Mouse (Mus musculus): ENCODE measurements around the gene Csf2. TPM values are rescaled to one million over a fixed set of nuclear protein-coding genes. Genes with fewer than 3 reads are reported as not detected.

Gene Csf2
- polyA plus RNA-seq, 1 experiment = not detected

GRCm38 (mm10) chr11:54219903-54220740 lies 29.3 kb downstream of the Csf2 start:
- Histone ChIP-seq H3K4me1 (ENCODE audit: control insufficient read depth, insufficient read depth, low read length) (no peaks in the 10 kb centered on the region), H3K4me3 (ENCODE audit: insufficient read depth, low read depth, low read length) (no peak overlapping the region), H3K27ac (ENCODE audit: insufficient read depth, low read depth, low read length) (no peak overlapping the region)
- no peak for TF ChIP-seq CTCF (IDR thresholded peaks at IDR 0.05; ENCODE audit: insufficient read depth, low read depth, low read length)
- no peak for TF ChIP-seq POLR2A (IDR thresholded peaks at IDR 0.05; ENCODE audit: insufficient read depth, low read depth, low read length)
- WGBS = 84% methylated on average over 6 of the region's 6 CpGs

DNA sequence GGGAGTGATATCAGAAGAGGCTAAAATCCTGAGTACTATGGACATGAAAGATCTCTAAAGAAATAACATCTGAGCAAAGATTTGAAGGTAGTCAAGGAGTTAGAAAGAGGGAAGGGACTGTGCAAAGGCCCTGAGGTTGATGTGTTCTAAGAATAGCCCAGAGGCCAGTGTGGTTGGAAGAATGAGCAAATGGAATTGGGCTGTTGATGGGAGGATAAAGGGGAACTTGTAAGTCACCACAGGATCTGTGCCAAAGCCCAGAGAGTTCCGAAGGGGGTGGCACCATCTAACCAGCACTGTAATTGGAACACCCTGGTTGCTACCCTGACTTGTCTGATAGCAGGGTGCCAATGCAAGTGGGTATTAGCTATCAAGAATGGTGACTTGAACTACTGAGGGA lies 30.3 kb downstream of the Csf2 start:
- TF ChIP-seq POLR2A (IDR thresholded peaks at IDR 0.05; ENCODE audit: insufficient read depth, low read depth, low read length) = no peak
- TF ChIP-seq CTCF (IDR thresholded peaks at IDR 0.05; ENCODE audit: insufficient read depth, low read depth, low read length) = no peak

GRCm38 (mm10) chr11:54217384-54217783 lies 32.1 kb downstream of the Csf2 start:
- no peak overlapping the region for H3K4me3 ChIP-seq (ENCODE audit: insufficient read depth, low read depth, low read length)
- TF ChIP-seq CTCF (IDR thresholded peaks at IDR 0.05; ENCODE audit: insufficient read depth, low read depth, low read length) = no peak
- TF ChIP-seq POLR2A (IDR thresholded peaks at IDR 0.05; ENCODE audit: insufficient read depth, low read depth, low read length) = no peak

More for the DNA sequence above, 30.3 kb downstream of the Csf2 start:
- H3K4me1 ChIP-seq (ENCODE audit: control insufficient read depth, insufficient read depth, low read length) = peaks cover 5% of the 10 kb centered on the region
- no peak overlapping the region for H3K27ac ChIP-seq (ENCODE audit: insufficient read depth, low read depth, low read length)
- no peak overlapping the region for H3K4me3 ChIP-seq (ENCODE audit: insufficient read depth, low read depth, low read length)
- 50% methylated on average over 1 of the region's 1 CpGs for WGBS

DNA sequence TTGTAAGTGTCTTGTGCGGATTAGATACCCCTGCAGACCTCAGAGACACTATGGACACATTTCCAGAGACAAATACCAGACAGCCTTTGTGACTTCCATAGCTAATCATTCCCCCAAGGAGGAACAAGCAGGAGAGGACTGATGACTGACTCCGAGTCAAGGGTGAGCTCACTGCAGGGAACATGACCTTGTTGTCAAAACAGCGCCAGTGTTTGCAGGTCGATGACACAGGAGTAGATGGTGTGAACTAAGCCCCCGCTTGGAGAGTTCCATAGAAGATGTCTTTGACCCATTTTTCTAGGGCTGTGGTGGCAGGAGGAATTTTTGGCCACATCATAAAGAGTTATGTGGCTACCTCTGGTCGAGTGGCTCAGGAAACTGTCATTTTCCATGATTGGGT lies 33.4 kb downstream of the Csf2 start:
- no peak for TF ChIP-seq POLR2A (IDR thresholded peaks at IDR 0.05; ENCODE audit: insufficient read depth, low read depth, low read length)
- TF ChIP-seq CTCF (IDR thresholded peaks at IDR 0.05; ENCODE audit: insufficient read depth, low read depth, low read length) = no peak
- peaks cover 8% of the 10 kb centered on the region for H3K4me1 ChIP-seq (ENCODE audit: control insufficient read depth, insufficient read depth, low read length)
- H3K27ac ChIP-seq (ENCODE audit: insufficient read depth, low read depth, low read length) = no peak overlapping the region
- H3K4me3 ChIP-seq (ENCODE audit: insufficient read depth, low read depth, low read length) = no peak overlapping the region
- WGBS = 88% methylated on average over 6 of the region's 6 CpGs

More at GRCm38 (mm10) chr11:54217384-54217783, 32.1 kb downstream of the Csf2 start:
- Histone ChIP-seq H3K4me1 (ENCODE audit: control insufficient read depth, insufficient read depth, low read length) (peaks cover 8% of the 10 kb centered on the region), H3K27ac (ENCODE audit: insufficient read depth, low read depth, low read length) (no peak overlapping the region)
- WGBS = 59% methylated on average over 7 of the region's 7 CpGs

GRCm38 (mm10) chr11:54214499-54215443 lies 34.7 kb downstream of the Csf2 start:
- peaks cover 8% of the 10 kb centered on the region for H3K4me1 ChIP-seq (ENCODE audit: control insufficient read depth, insufficient read depth, low read length)
- no peak overlapping the region for H3K4me3 ChIP-seq (ENCODE audit: insufficient read depth, low read depth, low read length)
- no peak for TF ChIP-seq CTCF (IDR thresholded peaks at IDR 0.05; ENCODE audit: insufficient read depth, low read depth, low read length)
- TF ChIP-seq POLR2A (IDR thresholded peaks at IDR 0.05; ENCODE audit: insufficient read depth, low read depth, low read length) = no peak
- H3K27ac ChIP-seq (ENCODE audit: insufficient read depth, low read depth, low read length) = 0 out of 2 replicates have a peak overlapping the region, but pooled peaks have one; percentile 28
- 47% methylated on average over 9 of the region's 9 CpGs for WGBS

- TF ChIP-seq POLR2A (IDR thresholded peaks at IDR 0.05; ENCODE audit: insufficient read depth, low read depth, low read length) (no peak), CTCF (IDR thresholded peaks at IDR 0.05; ENCODE audit: insufficient read depth, low read depth, low read length) (no peak)
- Histone ChIP-seq H3K27ac (ENCODE audit: insufficient read depth, low read depth, low read length) (no peak overlapping the region), H3K4me1 (ENCODE audit: control insufficient read depth, insufficient read depth, low read length) (peaks cover 8% of the 10 kb centered on the region), H3K4me3 (ENCODE audit: insufficient read depth, low read depth, low read length) (no peak overlapping the region)
- 93% methylated on average over 5 of the region's 5 CpGs for WGBS
These were observed 35.8 kb downstream of the Csf2 start for GRCm38 (mm10) chr11:54213631-54214030.

GRCm38 (mm10) chr11:54206993-54207392 lies 42.5 kb downstream of the Csf2 start:
- no peak overlapping the region for H3K4me3 ChIP-seq (ENCODE audit: insufficient read depth, low read depth, low read length)
- 83% methylated on average over 5 of the region's 5 CpGs for WGBS
- H3K4me1 ChIP-seq (ENCODE audit: control insufficient read depth, insufficient read depth, low read length) = no peaks in the 10 kb centered on the region
- H3K27ac ChIP-seq (ENCODE audit: insufficient read depth, low read depth, low read length) = no peak overlapping the region
- no peak for TF ChIP-seq POLR2A (IDR thresholded peaks at IDR 0.05; ENCODE audit: insufficient read depth, low read depth, low read length)

- 85% methylated on average over 6 of the region's 6 CpGs for WGBS
- H3K27ac ChIP-seq (ENCODE audit: insufficient read depth, low read depth, low read length) = no peak overlapping the region
- no peak for TF ChIP-seq CTCF (IDR thresholded peaks at IDR 0.05; ENCODE audit: insufficient read depth, low read depth, low read length)
- no peak for TF ChIP-seq POLR2A (IDR thresholded peaks at IDR 0.05; ENCODE audit: insufficient read depth, low read depth, low read length)
These were observed 44.1 kb downstream of the Csf2 start for GRCm38 (mm10) chr11:54205366-54205765.

DNA sequence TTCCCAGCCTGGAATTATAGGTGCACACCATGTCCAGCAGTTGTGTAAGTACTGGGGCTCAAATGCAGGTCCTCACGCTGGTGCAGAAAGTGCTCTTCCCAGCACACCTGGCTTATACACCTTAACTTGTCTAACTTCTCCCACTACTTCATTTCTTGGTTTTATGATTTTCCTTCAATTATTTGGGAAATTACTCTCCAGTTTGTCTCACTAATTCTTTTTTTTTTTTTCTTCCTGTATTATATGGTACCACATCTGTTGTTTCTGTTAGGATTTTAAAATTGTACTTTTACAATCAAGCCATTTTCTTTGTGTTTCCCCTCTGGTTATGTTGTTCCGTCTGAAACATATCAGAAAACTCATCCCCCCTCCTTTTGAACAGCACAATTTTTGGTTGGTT lies 44.7 kb downstream of the Csf2 start:
- Histone ChIP-seq H3K4me3 (ENCODE audit: insufficient read depth, low read depth, low read length) (no peak overlapping the region), H3K27ac (ENCODE audit: insufficient read depth, low read depth, low read length) (no peak overlapping the region), H3K4me1 (ENCODE audit: control insufficient read depth, insufficient read depth, low read length) (no peaks in the 10 kb centered on the region)
- 97% methylated on average over 2 of the region's 2 CpGs for WGBS
- TF ChIP-seq CTCF (IDR thresholded peaks at IDR 0.05; ENCODE audit: insufficient read depth, low read depth, low read length) (no peak), POLR2A (IDR thresholded peaks at IDR 0.05; ENCODE audit: insufficient read depth, low read depth, low read length) (no peak)

More at GRCm38 (mm10) chr11:54205366-54205765, 44.1 kb downstream of the Csf2 start:
- Histone ChIP-seq H3K4me3 (ENCODE audit: insufficient read depth, low read depth, low read length) (no peak overlapping the region), H3K4me1 (ENCODE audit: control insufficient read depth, insufficient read depth, low read length) (no peaks in the 10 kb centered on the region)
